Mouse (Mus musculus) kidney, adult 2 months (tissue): ENCODE measurements around the gene Cdc14a.

Experiments
- CTCF ChIP-seq: fragments of 200-500 bp; conservative IDR thresholded peaks from 2 replicates; pipeline ENCODE4 v1.5.1; 2011; ENCODE audit warnings: low read depth, mild to moderate bottlenecking, control low read depth, low read length, moderate library complexity, mixed read lengths; ENCODE audit not compliant: insufficient read depth, insufficient read length
- POLR2A ChIP-seq: fragments of 200-500 bp; IDR thresholded peaks from one replicate; pipeline ENCODE4 v1.6.1; 2011; ENCODE audit warnings: low read depth, low read length, control low read depth

DNA sequence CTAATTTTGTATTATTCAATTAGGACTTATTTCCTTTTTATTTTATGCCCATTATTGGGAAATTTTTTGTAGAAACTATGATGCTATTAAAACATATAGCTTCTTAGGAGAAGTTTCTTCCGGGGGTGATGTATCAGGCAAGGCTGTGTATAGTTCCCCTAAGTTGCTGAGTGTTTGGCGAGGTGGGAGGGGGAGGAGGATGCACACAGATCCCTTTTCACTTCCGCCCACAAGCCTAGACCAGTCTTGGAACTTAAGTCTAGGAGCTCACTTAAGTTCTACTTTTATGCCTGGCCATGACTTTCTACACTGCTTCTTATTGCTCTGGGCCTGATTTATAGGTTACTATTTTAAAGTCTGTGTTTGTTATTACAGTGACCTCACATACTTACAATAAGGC, 26.9 kb upstream of the Cdc14a start:
- TF ChIP-seq POLR2A, result no peak
- no peak for TF ChIP-seq CTCF
